Mouse (Mus musculus): ENCODE measurements around the gene Rrp7a. TPM values are rescaled to one million over a fixed set of nuclear protein-coding genes. Genes with fewer than 3 reads are reported as not detected.

Rrp7a gene
- total and polyA plus RNA-seq, 2 experiments from 2014 or later, result 95.2 to 228 TPM

GRCm38 (mm10) chr15:83165526-83166315 lies 43.1 kb upstream of the Rrp7a start:
- no peak overlapping the region for H3K4me2 ChIP-seq (ENCODE audit: low read depth, low read length, poor library complexity, severe bottlenecking)
- TF ChIP-seq CTCF (IDR thresholded peaks at IDR 0.05), result no peak
- no peak overlapping the region for H3K4me3 ChIP-seq (ENCODE audit: low read depth, low read length)
- 0 out of 2 replicates have a peak, but pooled peaks cover 9% of the 10 kb centered on the region for H3K4me1 ChIP-seq (ENCODE audit: insufficient read depth, low read length)
- H3K9me3 ChIP-seq (ENCODE audit: low read length), result no peaks in the 10 kb centered on the region
- ATAC-seq (ENCODE audit: low FRiP score), result no peak
- no peaks in the 10 kb centered on the region for H3K27me3 ChIP-seq (ENCODE audit: insufficient read depth, low read length)
- no peak overlapping the region for H3K9ac ChIP-seq (replicated peaks; ENCODE audit: low read length, poor library complexity, severe bottlenecking)
- no peak overlapping the region for H3K27ac ChIP-seq (ENCODE audit: low read depth, low read length)
- DNase-seq (ENCODE audit: low spot score), result no peak
- 93% methylated on average over 13 of the region's 13 CpGs for WGBS
- H3K36me3 ChIP-seq (ENCODE audit: insufficient read depth, low read length), result peaks cover 10% of the 10 kb centered on the region

DNA sequence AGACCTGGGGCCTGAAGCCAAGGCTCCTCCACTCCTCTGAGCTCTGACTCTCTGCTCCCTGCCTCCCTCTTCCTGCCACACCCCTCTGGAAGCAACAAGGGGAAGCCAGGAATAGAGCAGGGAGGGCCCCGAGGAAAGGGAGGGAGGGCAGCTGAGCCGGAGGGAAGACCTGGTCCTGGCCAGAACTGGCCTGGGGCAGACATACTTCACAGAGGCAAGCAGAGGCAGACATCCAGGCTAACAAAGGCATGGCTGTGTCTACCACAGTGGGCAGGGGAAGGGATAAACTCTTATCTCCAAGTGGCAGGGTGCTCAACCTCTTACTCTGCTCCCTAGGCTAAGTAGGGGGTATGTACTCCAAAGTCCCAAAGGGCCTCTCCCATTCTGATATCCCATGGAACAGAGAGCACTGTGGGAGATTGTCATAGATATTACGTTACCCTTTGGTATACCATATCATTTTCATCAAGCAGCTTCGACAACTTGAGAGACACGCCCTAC lies 42.4 kb upstream of the Rrp7a start:
- no peak overlapping the region for H3K27ac ChIP-seq (ENCODE audit: low read depth, low read length)
- H3K9ac ChIP-seq (replicated peaks; ENCODE audit: low read length, poor library complexity, severe bottlenecking), result no peak overlapping the region
- no peaks in the 10 kb centered on the region for H3K27me3 ChIP-seq (ENCODE audit: insufficient read depth, low read length)
- H3K9me3 ChIP-seq (ENCODE audit: low read length), result no peaks in the 10 kb centered on the region
- H3K36me3 ChIP-seq (ENCODE audit: insufficient read depth, low read length), result peaks cover 15% of the 10 kb centered on the region
- no peak overlapping the region for H3K4me2 ChIP-seq (ENCODE audit: low read depth, low read length, poor library complexity, severe bottlenecking)
- TF ChIP-seq CTCF (IDR thresholded peaks at IDR 0.05), result no peak
- 0 out of 2 replicates have a peak, but pooled peaks cover 4% of the 10 kb centered on the region for H3K4me1 ChIP-seq (ENCODE audit: insufficient read depth, low read length)
- no peak overlapping the region for H3K4me3 ChIP-seq (ENCODE audit: low read depth, low read length)
- WGBS, result 73% methylated on average over 5 of the region's 5 CpGs
- no peak for DNase-seq (ENCODE audit: low spot score)
- no peak for ATAC-seq (ENCODE audit: low FRiP score)

DNA sequence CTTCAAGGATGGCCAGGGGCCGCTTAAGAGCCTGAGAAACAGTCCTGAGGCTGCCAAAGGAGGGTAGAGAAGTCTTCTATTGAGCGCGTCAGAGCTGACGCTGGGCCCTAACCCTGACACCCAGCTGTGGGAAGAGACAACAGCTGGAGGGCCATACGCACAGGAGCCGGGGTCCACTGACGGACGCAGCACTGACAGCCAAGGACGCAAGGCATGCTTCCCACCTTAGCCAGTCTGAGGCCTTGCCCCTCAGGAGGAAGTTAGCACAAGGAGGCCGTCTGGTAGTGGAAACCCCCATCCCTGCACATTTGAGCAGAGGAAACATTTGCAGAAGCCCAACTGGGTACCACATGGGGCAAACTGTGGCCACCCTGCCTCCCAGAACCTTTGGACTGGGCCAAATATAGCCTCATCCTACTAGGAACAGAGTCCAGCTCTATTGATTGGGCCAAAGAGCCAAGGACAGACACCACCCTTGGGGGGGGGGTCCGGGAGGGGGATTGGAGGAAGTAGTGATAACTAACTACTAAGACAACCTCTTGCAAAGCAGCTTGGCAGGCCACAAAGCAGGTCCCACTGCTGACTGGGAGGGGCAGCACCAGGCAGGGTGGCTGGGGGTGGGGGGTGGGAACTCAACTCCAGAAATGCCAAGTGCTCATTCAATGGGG lies 40.4 kb upstream of the Rrp7a start:
- 91% methylated on average over 11 of the region's 11 CpGs for WGBS
- Histone ChIP-seq H3K27ac (ENCODE audit: low read depth, low read length) (no peak overlapping the region), H3K27me3 (ENCODE audit: insufficient read depth, low read length) (no peaks in the 10 kb centered on the region), H3K4me1 (ENCODE audit: insufficient read depth, low read length) (no peaks in the 10 kb centered on the region), H3K9me3 (ENCODE audit: low read length) (no peaks in the 10 kb centered on the region), H3K36me3 (ENCODE audit: insufficient read depth, low read length) (peaks cover 33% of the 10 kb centered on the region), H3K9ac (replicated peaks; ENCODE audit: low read length, poor library complexity, severe bottlenecking) (no peak overlapping the region), H3K4me2 (ENCODE audit: low read depth, low read length, poor library complexity, severe bottlenecking) (no peak overlapping the region), H3K4me3 (ENCODE audit: low read depth, low read length) (no peak overlapping the region)
- DNase-seq (ENCODE audit: low spot score) (no peak), ATAC-seq (ENCODE audit: low FRiP score) (no peak)
- TF ChIP-seq CTCF (IDR thresholded peaks at IDR 0.05), result no peak

DNA sequence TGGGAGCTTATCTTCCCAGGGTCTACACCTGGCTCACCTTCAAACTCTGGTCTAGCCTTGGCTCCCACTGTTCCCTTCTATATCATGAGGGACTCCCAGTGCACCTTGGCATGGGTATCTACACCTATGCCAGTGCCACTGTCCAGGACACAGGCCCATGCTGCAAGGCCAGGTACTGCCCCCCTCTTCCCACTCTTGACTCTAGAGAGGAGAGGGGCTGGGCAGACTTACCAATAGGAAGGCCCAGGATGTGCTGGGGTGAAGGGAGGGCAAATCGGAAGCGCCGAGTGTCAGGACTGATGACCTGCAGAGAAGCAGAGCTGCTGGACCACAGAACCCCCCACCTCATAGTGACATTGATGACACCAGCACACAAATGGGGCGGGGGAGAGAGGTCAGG lies 39.4 kb upstream of the Rrp7a start:
- Histone ChIP-seq H3K9me3 (ENCODE audit: low read length) (no peaks in the 10 kb centered on the region), H3K4me1 (ENCODE audit: insufficient read depth, low read length) (no peaks in the 10 kb centered on the region), H3K27ac (ENCODE audit: low read depth, low read length) (no peak overlapping the region), H3K4me2 (ENCODE audit: low read depth, low read length, poor library complexity, severe bottlenecking) (no peak overlapping the region), H3K9ac (replicated peaks; ENCODE audit: low read length, poor library complexity, severe bottlenecking) (no peak overlapping the region), H3K36me3 (ENCODE audit: insufficient read depth, low read length) (peaks cover 40% of the 10 kb centered on the region), H3K4me3 (ENCODE audit: low read depth, low read length) (no peak overlapping the region), H3K27me3 (ENCODE audit: insufficient read depth, low read length) (no peaks in the 10 kb centered on the region)
- no peak for TF ChIP-seq CTCF (IDR thresholded peaks at IDR 0.05)
- DNase-seq (ENCODE audit: low spot score) (no peak), ATAC-seq (ENCODE audit: low FRiP score) (no peak)
- WGBS, result 96% methylated on average over 4 of the region's 4 CpGs

DNA sequence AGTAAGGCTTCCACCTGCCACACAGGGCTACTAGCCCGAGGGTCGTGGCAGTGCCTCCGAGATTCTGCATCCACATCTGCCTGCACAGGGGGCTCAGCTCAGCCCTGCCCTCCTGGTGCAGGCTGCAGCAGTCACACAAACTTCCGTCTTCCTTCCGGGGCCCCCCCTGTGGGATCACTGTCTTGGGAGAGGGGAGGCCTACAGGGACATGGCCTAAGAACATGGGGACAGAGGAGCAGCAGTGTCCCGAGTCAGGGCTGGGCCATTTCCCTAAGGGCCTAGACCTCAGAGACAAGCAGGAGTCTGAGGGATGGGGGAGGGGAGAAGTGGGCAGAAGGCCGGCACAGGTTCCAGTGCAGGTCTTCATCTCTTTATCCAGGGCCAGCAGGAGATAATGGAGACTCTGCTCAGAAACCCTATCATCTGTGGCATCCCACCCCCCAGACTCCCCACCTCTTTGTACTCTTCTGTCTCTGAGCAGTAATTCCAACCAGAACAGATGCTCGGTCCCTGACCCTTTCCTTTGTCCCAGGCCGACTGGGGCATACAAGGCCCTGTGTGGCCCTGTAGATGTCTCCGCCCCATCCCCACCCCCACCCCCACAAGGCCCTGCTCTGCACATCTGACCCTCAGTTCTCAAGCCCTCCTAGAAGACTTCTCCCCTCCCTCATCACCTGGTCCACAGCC lies 38.6 kb upstream of the Rrp7a start:
- WGBS, result 24% methylated on average over 10 of the region's 10 CpGs
- no peaks in the 10 kb centered on the region for H3K27me3 ChIP-seq (ENCODE audit: insufficient read depth, low read length)
- no peak overlapping the region for H3K27ac ChIP-seq (ENCODE audit: low read depth, low read length)
- H3K4me2 ChIP-seq (ENCODE audit: low read depth, low read length, poor library complexity, severe bottlenecking), result no peak overlapping the region
- TF ChIP-seq CTCF (IDR thresholded peaks at IDR 0.05), result no peak
- DNase-seq (ENCODE audit: low spot score), result no peak
- no peaks in the 10 kb centered on the region for H3K9me3 ChIP-seq (ENCODE audit: low read length)
- no peaks in the 10 kb centered on the region for H3K4me1 ChIP-seq (ENCODE audit: insufficient read depth, low read length)
- no peak for ATAC-seq (ENCODE audit: low FRiP score)
- peaks cover 43% of the 10 kb centered on the region for H3K36me3 ChIP-seq (ENCODE audit: insufficient read depth, low read length)
- no peak overlapping the region for H3K4me3 ChIP-seq (ENCODE audit: low read depth, low read length)
- no peak overlapping the region for H3K9ac ChIP-seq (replicated peaks; ENCODE audit: low read length, poor library complexity, severe bottlenecking)
